Mouse (Mus musculus) erythroblast, embryonic 14.5 days (primary cell): Measurements from ENCODE around the gene Rrp1.

Experiments
- GATA1 ChIP-seq: IDR thresholded peaks from 2 replicates; pipeline ENCODE4 v1.6.1; 2012; ENCODE audit warnings: low read length, inconsistent platforms, mixed read lengths
- TAL1 ChIP-seq: IDR thresholded peaks from 3 replicates; pipeline ENCODE4 v1.6.1; 2012; ENCODE audit warnings: low read length, inconsistent platforms, mixed read lengths

DNA sequence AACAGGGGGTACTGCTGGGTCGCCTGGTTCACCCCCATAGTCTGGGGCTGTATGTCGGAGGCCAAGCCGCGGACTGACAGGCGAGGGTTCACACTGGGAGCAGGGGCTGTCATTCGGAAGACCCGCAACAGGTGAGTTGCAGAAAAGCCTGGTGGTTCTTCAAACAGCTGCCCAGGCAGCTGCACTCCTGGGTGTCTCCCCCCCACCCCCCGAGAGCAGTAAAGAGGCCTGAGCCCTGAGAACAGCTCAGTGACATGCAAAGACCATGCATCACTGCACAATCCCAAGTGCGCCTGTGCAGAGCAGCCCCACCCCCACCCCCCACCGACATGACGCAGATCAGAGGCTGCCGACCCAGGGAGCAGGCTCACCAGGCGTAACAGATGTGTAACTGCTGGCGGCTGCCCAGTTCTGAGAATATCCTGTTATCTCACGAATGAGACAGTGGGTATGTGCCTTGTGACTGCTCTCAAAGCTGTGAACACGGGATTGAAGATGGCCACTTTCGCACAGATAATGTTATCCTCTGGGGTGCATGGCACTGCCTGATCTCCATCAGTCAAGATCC, 13.7 kb downstream of the Rrp1 start:
- TF ChIP-seq TAL1 (no peak), GATA1 (no peak)
